Mouse (Mus musculus): ENCODE data around the gene Cadm2.

- TF ChIP-seq TAL1 (IDR thresholded peaks at IDR 0.05; ENCODE audit: low read length), result no peak
- no peak for TF ChIP-seq GATA1 (IDR thresholded peaks at IDR 0.05; ENCODE audit: low read length)
These were observed 417.4 kb downstream of the Cadm2 start for GRCm38 (mm10) chr16:67203329-67203728.
